9 mouse cellular contexts compared by ENCODE assay signal in genomic region chr4:151283092-151283741, GRCm38 (mm10).
DNase-seq lines count a peak whose midpoint lies in the region; ATAC-seq and TF ChIP-seq lines count a peak whose summit lies in the region.
"Had no signal": no experiment of that assay in that cellular context is flagged by ENCODE, and none has a peak within 500 bp of the region (broad histone marks: within the 10 kb centered on the region; RNA-seq: fewer than 3 reads in every experiment).

No protein-coding gene starts in this region.

- peak; percentile 86 for TF ChIP-seq CTCF in lung, adult 2 months (IDR thresholded peaks at IDR 0.05; ENCODE audit: insufficient read depth, low read length)

- DNase-seq in adrenal gland, adult (ENCODE audit: inconsistent age in 2 of 2, low spot score in 1 of 2) = peak; percentile 36 to 85
- DNase-seq in adrenal gland, adult 8-10 months = no peak
- DNase-seq in 3T3-L1 (ENCODE audit: low read depth, low spot score) = peak; percentile 79
- peak; percentile 79 for DNase-seq in brain, adult 2 months (ENCODE audit: low read depth, low spot score)
- peak; percentile 55 to 81 for DNase-seq in kidney, postnatal 36 days
- peak; percentile 53 for DNase-seq in lung, adult 2 months
- DNase-seq in right cerebral cortex, postnatal 36 days (ENCODE audit: low spot score in 2 of 2) = peak; percentile 42 to 43

- no peaks in the 10 kb centered on the region for H3K4me1 ChIP-seq in lung, adult 2 months (ENCODE audit: control insufficient read depth, insufficient read depth, low read length)
- H3K4me1 ChIP-seq: limb, embryonic 13.5 days had no signal

- no peak overlapping the region for H3K4me3 ChIP-seq in lung, adult 2 months (replicated peaks; ENCODE audit: extremely low read depth, low read depth, low read length)
- H3K4me3 ChIP-seq: limb, embryonic 13.5 days had no signal

- peak; percentile 20; the same call in 1 of the 2 replicates for ATAC-seq in frontal cortex, adult (ENCODE audit: low TSS enrichment)

- no peak for TF ChIP-seq POLR2A in lung, adult 2 months (IDR thresholded peaks at IDR 0.05; ENCODE audit: borderline replicate concordance, extremely low read depth, low read depth, low read length)

- 28% methylated on average over 16 of the region's 16 CpGs for WGBS in lung, adult 2 months
